Mouse (Mus musculus) ZHBTc4 (cell line): ENCODE results near the gene Slc16a2.

Experiments used
- DNase-seq: peaks from one replicate; pipeline ENCODE4 v3.0.0-alpha.2; 2011; ENCODE audit warnings: low read depth, low spot score

Slc16a2 gene

GRCm38 (mm10) chrX:103653021-103653420, 168.8 kb downstream of the Slc16a2 start:
- DNase-seq: peak; percentile 3

DNA sequence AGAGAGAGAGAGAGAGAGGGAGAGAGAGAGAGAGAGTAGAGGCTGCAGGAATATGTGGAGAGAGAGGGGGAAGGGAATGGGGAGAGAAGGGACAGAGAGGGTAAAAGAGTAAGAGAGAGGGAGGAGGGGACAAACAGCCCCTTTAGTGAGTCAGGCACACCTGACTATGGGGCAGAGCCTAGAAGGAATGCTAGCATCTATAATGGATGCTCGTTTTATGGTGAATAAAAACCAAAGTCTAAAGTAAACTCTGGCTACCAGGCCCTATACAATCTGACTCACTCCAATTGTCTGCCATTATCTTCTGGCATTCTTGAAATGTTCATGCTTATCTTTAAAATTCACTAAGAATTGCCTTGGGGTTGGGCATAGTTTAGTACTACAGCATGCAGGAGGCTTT, 169.7 kb downstream of the Slc16a2 start:
- peak; percentile 1 for DNase-seq
